Mouse (Mus musculus) forebrain, embryonic 10.5 days (tissue): ENCODE data around the gene Sfmbt1. TPM values are rescaled to one million over a fixed set of nuclear protein-coding genes. Genes with fewer than 3 reads are reported as not detected.

Source experiments
- DNase-seq: peaks from one replicate; pipeline ENCODE4 v3.0.0-alpha.2; 2017; ENCODE audit warnings: low spot score; ENCODE audit errors: extremely low spot score
- H3K27ac ChIP-seq: fragments of 300-500 bp; sonication (generic); 2 replicates; pipeline ENCODE4 v1.5.1; 2016; ENCODE audit warnings: mild to moderate bottlenecking
- H3K27me3 ChIP-seq: fragments of 300-500 bp; sonication (generic); 2 replicates; pipeline ENCODE4 v1.6.1; 2016; ENCODE audit warnings: mild to moderate bottlenecking; ENCODE audit not compliant: poor library complexity, severe bottlenecking
- H3K36me3 ChIP-seq: fragments of 300-500 bp; sonication (generic); replicated peaks from 2 replicates; pipeline ENCODE4 v1.6.1; 2016; ENCODE audit warnings: mild to moderate bottlenecking, moderate library complexity
- H3K4me1 ChIP-seq: fragments of 300-500 bp; sonication (generic); 2 replicates; pipeline ENCODE4 v1.6.1; 2016
- H3K4me3 ChIP-seq: fragments of 300-500 bp; sonication (generic); 2 replicates; pipeline ENCODE4 v1.5.1; 2016; ENCODE audit warnings: mild to moderate bottlenecking, moderate library complexity
- H3K9me3 ChIP-seq: fragments of 300-500 bp; sonication (generic); 2 replicates; pipeline ENCODE4 v1.6.1; 2016; ENCODE audit warnings: mild to moderate bottlenecking, moderate library complexity
- WGBS: fragments of 180-500 bp; shearing (Covaris S2); methylation state at CpG from one replicate; pipeline ENCODE4 v1.1.7; 2016; 5-methylcytosine and 5-hydroxymethylcytosine counted together
- polyA plus RNA-seq: library from polyadenylated mRNA; unstranded; fragments of >200 nt; fragmentation: Nextera tagmentation; extraction: Ambion mirVana; gene quantifications from 2 replicates; pipeline ENCODE4 v1.2.1, GENCODE M21; 2016

The Sfmbt1 gene
- polyA plus RNA-seq, 1 experiment from 2014 or later = 22.6 TPM

DNA sequence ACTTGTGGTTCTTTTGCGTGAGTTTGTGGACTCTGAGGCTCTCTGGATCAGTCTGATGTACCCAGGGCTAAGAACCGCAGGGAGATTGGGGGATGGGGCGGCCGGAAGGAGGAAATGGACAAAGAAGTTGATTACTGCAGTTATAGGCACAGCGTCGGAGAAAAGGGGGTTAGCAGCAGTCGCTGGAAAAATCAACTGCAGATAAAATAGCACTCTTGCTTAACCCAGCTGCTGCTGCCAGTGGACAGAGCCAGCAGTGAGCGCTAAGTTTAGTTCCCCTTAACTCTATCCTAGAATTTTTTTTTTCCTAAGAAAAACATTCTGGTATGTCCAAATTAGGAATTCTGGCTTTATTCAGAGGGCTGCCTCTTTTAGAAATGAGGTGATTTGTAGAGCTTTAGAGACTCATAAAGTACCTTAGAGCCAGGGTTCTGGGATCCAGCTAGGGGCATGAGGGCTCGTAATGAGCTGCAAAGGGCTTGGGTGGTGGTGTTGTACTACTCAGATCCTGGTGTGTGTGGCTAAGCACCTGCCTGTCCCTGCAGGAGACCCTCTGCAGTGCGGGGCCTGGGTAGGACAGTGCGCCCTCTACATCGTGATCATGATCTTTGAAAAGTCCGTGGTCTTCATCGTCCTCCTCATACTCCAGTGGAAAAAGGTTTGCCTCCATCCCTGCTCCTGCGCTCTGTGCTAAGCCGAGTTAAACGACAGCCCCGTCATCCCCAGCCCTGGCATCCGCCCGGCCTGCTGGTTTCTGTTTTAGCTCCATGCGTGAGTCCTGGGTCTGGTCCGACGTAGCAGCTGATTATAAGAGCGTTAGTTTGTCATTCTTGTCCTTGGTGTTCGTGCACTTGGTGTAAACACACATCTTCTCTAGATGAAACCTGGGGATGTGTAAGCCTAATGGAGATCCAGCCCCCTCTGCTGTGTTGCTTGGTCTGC, 155.8 kb downstream of the Sfmbt1 start:
- peaks cover 56% of the 10 kb centered on the region for H3K36me3 ChIP-seq
- H3K9me3 ChIP-seq = no peaks in the 10 kb centered on the region
- H3K27ac ChIP-seq = 0 out of 2 replicates have a peak overlapping the region, but pooled peaks have one; percentile 15
- peaks cover 9% of the 10 kb centered on the region for H3K4me1 ChIP-seq
- no peak overlapping the region for H3K4me3 ChIP-seq
- H3K27me3 ChIP-seq = no peaks in the 10 kb centered on the region
- no peak for DNase-seq
- WGBS = 87% methylated on average over 25 of the region's 25 CpGs

Other genes with a start within 250 kb of the Sfmbt1 start
- 33.8 and 34.9 TPM in 2 replicates for gene Dcp1a, start 235.3 kb upstream of the Sfmbt1 start, polyA plus RNA-seq
- gene Cacna1d, start 223.4 kb upstream of the Sfmbt1 start, polyA plus RNA-seq = 1.3 TPM in 2 replicates
- gene Tkt, start 166.5 kb upstream of the Sfmbt1 start, polyA plus RNA-seq = 338 and 351 TPM in 2 replicates
- 23.6 and 24.8 TPM in 2 replicates for gene Prkcd, start 88.6 kb upstream of the Sfmbt1 start, polyA plus RNA-seq
- gene Rft1, start 60.5 kb upstream of the Sfmbt1 start, polyA plus RNA-seq = 12.7 and 14.7 TPM in 2 replicates
- gene Tmem110, start 110.7 kb downstream of the Sfmbt1 start, polyA plus RNA-seq = 21.9 and 22.8 TPM in 2 replicates
- gene Mustn1, start 164.4 kb downstream of the Sfmbt1 start, polyA plus RNA-seq = 0.22 and 0.49 TPM in 2 replicates
- gene Itih4, start 171.6 kb downstream of the Sfmbt1 start, polyA plus RNA-seq = not detected in 2 replicates
- gene Itih3, start 208.9 kb downstream of the Sfmbt1 start, polyA plus RNA-seq = 0.17 and 0.32 TPM in 2 replicates
- gene Itih1, start 228.4 kb downstream of the Sfmbt1 start, polyA plus RNA-seq = not detected in 2 replicates
- 24.4 and 25.7 TPM in 2 replicates for gene Nek4, start 236.5 kb downstream of the Sfmbt1 start, polyA plus RNA-seq